Mouse (Mus musculus) macrophage (primary cell): ENCODE measurements at regions not wholly inside any gene's neighbourhood (a gene's known extent, or its start where the extent isn't known, plus 50 kb on each side); places are given as distances from the start of the nearest gene placed in this dataset.

Experiments used
- H3K27ac ChIP-seq: fragments of 350-480 bp; formaldehyde crosslinking; 2 replicates; pipeline ENCODE4 v1.9.0; 2021
- H3K36me3 ChIP-seq: fragments of 350-480 bp; formaldehyde crosslinking; 2 replicates; pipeline ENCODE4 v1.9.0; 2021; ENCODE audit errors: inconsistent target
- H3K4me3 ChIP-seq: fragments of 350-480 bp; formaldehyde crosslinking; 2 replicates; pipeline ENCODE4 v1.9.0; 2021; ENCODE audit errors: inconsistent target
- H3K79me2 ChIP-seq: fragments of 350-480 bp; formaldehyde crosslinking; 2 replicates; pipeline ENCODE4 v1.9.0; 2021; ENCODE audit errors: inconsistent target
- WGBS: methylation state at CpG from one replicate; pipeline ENCODE4 v1.1.7; 2026; ENCODE audit warnings: inconsistent platforms; ENCODE audit not compliant: missing documents; 5-methylcytosine and 5-hydroxymethylcytosine counted together

- Histone ChIP-seq H3K4me3 (no peak overlapping the region), H3K36me3 (no peaks in the 10 kb centered on the region), H3K79me2 (no peaks in the 10 kb centered on the region), H3K27ac (no peak overlapping the region)
- WGBS, result 81% methylated on average over 4 of the region's 4 CpGs
These were observed 109.4 kb upstream of the Igfbp7 start for GRCm38 (mm10) chr5:77517252-77517651.

- Histone ChIP-seq H3K4me3 (no peak overlapping the region), H3K27ac (no peak overlapping the region), H3K36me3 (no peaks in the 10 kb centered on the region), H3K79me2 (no peaks in the 10 kb centered on the region)
- WGBS, result 94% methylated on average over 6 of the region's 7 CpGs
These were observed 107.6 kb upstream of the Igfbp7 start for GRCm38 (mm10) chr5:77515448-77515847.

DNA sequence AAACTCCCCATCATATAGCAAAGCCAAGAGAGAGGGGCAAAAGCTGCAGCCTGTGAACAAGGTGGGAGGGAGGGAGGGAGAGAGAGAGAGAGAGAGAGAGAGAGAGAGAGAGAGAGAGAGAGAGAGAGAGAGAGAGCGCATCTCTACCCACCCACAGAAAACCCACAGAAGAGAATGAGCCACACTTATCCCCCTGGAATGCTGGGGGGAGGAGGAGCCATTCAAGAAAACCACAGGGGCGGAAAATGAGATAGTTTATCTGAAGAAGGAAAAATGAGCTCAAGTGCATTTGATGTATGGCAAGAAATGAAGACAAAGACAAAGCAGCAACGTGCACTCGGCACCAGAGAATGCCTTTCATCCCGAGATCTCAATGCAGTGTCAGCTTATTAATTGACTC, 94.8 kb upstream of the Igfbp7 start:
- 86% methylated on average over 4 of the region's 5 CpGs for WGBS
- Histone ChIP-seq H3K36me3 (no peaks in the 10 kb centered on the region), H3K27ac (no peak overlapping the region), H3K79me2 (no peaks in the 10 kb centered on the region), H3K4me3 (no peak overlapping the region)

DNA sequence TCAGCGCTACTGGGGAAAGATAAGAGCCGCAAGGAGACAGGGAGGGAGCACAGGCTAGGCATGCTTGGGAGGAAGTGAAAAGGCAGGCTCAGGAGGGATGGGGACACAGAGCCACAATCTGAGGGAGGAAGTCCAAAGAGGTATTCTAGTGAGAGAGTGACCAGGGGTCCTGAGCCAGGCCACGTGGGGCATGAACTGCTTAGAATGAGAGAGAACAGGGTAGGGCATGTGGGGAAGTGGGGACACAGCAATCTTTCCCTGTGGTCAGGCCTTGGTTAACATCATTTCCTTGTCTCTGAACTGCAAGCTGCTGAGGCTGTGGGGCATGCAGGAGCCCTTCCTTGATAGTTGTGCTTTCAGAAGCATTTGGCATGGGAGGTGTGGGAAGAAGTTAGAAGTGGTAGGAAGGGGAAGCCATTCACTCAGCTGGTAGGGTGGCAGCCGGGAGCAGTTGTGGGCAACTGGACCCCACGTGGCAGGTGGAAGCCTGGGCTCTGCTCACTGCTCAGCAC, 92.2 kb upstream of the Igfbp7 start:
- Histone ChIP-seq H3K27ac (no peak overlapping the region), H3K4me3 (no peak overlapping the region), H3K79me2 (no peaks in the 10 kb centered on the region), H3K36me3 (no peaks in the 10 kb centered on the region)
- WGBS, result 18% methylated on average over 5 of the region's 5 CpGs

- Histone ChIP-seq H3K36me3 (no peaks in the 10 kb centered on the region), H3K79me2 (no peaks in the 10 kb centered on the region), H3K4me3 (no peak overlapping the region), H3K27ac (no peak overlapping the region)
- 73% methylated on average over 1 of the region's 1 CpGs for WGBS
These were observed 86.8 kb upstream of the Igfbp7 start for GRCm38 (mm10) chr5:77494601-77495000.

DNA sequence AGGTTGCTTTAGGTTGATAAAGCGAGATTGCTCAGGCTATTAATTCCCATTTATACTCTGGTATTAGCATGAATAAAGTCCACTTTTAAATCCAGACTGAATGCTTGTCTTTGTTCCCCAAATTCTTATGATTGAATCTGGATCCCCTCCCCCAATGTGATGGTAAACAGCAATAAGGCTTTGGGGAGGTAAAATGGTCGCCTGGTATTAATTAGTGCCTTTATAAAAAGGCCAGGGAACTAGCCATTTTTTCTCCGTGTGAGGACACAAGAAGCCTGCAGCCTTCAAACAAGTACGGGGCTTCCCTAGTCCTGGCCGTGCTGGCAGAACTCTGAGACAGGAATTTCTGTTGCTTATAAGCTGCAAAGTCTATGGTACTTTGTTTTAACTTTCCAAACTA, 81.1 kb upstream of the Igfbp7 start:
- H3K79me2 ChIP-seq, result no peaks in the 10 kb centered on the region
- no peak overlapping the region for H3K4me3 ChIP-seq
- no peak overlapping the region for H3K27ac ChIP-seq
- WGBS, result 94% methylated on average over 5 of the region's 5 CpGs
- no peaks in the 10 kb centered on the region for H3K36me3 ChIP-seq

- H3K79me2 ChIP-seq, result no peaks in the 10 kb centered on the region
- no peaks in the 10 kb centered on the region for H3K36me3 ChIP-seq
- H3K4me3 ChIP-seq, result no peak overlapping the region
- WGBS, result 55% methylated on average over 18 of the region's 19 CpGs
- no peak overlapping the region for H3K27ac ChIP-seq
These were observed 80.3 kb upstream of the Igfbp7 start for GRCm38 (mm10) chr5:77487837-77488827.

DNA sequence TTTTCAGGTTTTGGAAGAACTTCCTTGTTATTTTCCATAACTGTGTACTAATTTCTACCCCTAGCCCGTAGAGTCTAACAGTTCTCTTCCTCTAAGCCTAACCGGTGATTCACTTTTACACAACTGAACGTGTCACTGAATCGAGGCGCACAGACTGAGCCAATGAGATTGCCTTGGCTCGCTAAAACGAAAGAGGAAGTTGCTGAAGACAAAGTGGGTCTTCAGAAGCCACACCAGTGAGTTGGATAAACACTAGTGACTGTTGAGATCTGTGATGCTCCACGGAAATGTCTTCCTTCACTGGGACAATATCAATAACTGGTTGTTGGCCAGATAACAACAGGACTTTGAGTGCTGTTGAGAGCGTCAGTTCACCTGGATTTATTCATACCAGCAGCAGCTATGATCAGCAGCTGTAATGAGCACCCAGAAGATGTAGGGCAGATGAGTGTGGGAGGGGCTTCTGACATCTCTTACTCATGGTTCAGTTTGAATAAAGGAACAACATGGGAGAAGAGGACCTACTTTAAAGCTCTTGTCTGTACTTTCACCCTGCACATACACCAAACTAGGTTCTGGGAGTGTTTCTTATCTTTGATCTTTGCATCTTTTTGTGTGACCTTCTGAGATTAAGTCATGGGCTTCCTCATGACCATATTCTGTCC, 75.3 kb upstream of the Igfbp7 start:
- H3K79me2 ChIP-seq, result no peaks in the 10 kb centered on the region
- H3K36me3 ChIP-seq, result no peaks in the 10 kb centered on the region
- 32% methylated on average over 9 of the region's 9 CpGs for WGBS
- no peak overlapping the region for H3K4me3 ChIP-seq
- H3K27ac ChIP-seq, result no peak overlapping the region

DNA sequence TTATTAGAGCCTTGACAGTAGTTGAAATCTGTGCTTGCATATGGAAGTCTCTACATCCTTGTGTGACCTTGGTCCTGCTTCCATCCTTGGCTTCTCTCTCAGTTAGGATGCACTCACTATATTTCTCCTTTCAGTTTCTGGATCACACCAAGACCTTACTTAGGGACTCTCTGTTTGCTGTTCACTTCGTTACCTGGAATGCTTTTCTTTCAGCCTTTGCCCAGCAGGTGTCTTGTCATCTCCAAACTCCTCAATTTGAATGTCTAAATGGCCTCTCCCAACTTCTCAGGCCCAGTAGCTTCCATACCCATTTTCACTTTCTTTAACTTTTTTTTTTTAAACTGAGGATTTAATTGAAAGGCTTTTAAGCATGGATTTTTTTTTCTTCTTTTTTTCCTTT, 74.0 kb upstream of the Igfbp7 start:
- Histone ChIP-seq H3K4me3 (no peak overlapping the region), H3K79me2 (no peaks in the 10 kb centered on the region), H3K36me3 (no peaks in the 10 kb centered on the region), H3K27ac (no peak overlapping the region)
- 77% methylated on average over 1 of the region's 1 CpGs for WGBS

- no peak overlapping the region for H3K4me3 ChIP-seq
- no peaks in the 10 kb centered on the region for H3K79me2 ChIP-seq
- H3K27ac ChIP-seq, result no peak overlapping the region
- 82% methylated on average over 9 of the region's 9 CpGs for WGBS
- no peaks in the 10 kb centered on the region for H3K36me3 ChIP-seq
These were observed 70.0 kb upstream of the Igfbp7 start for GRCm38 (mm10) chr5:77477794-77478193.

DNA sequence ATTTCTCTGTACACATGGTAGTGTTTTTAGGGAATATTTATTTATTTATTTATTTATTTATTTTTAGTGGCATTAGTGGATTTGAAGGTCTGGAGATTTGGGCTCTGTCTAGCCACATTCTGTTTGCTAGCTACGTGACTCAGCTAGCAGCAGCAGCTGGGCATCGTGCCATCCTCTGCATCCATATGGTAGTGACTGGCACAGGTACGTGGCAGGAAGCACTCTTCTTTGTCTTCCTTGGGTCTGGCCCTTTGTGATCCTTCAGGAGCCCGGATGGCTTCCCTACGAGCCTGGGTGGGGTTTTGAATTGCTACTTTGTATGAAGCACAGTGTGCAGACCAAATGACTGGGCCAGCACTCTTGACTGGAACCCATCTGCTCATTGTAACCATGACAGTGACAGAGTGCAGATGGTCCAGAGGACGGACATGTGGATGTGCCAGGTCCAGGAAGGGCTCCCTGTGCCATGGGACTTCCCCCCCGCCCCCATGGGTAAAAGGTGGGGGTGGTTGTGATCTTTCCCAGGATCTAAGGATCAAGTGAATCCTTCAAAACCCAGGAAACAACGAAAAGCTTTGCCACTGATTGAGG, 66.2 kb upstream of the Igfbp7 start:
- H3K4me3 ChIP-seq, result no peak overlapping the region
- H3K36me3 ChIP-seq, result no peaks in the 10 kb centered on the region
- 88% methylated on average over 8 of the region's 8 CpGs for WGBS
- H3K27ac ChIP-seq, result no peak overlapping the region
- H3K79me2 ChIP-seq, result no peaks in the 10 kb centered on the region

DNA sequence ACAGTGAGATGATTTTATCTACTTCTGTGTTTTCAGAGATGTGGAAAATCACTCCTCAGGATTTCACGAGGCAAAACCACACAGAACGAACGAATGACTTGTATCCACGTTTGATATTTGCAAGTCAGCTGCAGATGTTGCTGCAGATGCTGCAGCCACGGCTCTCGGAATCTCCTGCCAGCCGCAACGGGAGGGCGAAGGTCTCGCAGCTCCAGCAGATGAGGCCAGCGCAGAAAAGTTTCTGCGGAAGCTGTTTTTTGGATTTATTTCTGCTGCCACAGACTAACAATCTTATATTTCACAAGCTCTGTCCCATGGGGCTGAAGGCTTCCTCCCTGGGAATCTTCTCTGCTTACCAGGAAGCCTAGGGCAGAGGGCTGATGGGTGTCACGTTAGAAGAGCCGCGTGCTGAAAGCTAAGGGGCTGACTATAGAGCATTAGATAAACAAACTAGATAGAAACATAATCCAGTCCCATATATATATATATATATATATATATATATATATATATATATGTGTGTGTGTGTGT, 61.5 kb upstream of the Igfbp7 start:
- Histone ChIP-seq H3K79me2 (no peaks in the 10 kb centered on the region), H3K4me3 (no peak overlapping the region), H3K27ac (no peak overlapping the region), H3K36me3 (no peaks in the 10 kb centered on the region)
- WGBS, result 89% methylated on average over 14 of the region's 15 CpGs

- H3K79me2 ChIP-seq, result no peaks in the 10 kb centered on the region
- H3K27ac ChIP-seq, result no peak overlapping the region
- H3K36me3 ChIP-seq, result no peaks in the 10 kb centered on the region
- WGBS, result 42% methylated on average over 15 of the region's 15 CpGs
- no peak overlapping the region for H3K4me3 ChIP-seq
These were observed 60.6 kb upstream of the Igfbp7 start for GRCm38 (mm10) chr5:77468467-77468866.

GRCm38 (mm10) chr5:77464851-77465548, 57.2 kb upstream of the Igfbp7 start:
- Histone ChIP-seq H3K4me3 (no peak overlapping the region), H3K27ac (no peak overlapping the region), H3K79me2 (no peaks in the 10 kb centered on the region), H3K36me3 (no peaks in the 10 kb centered on the region)
- WGBS, result 62% methylated on average over 19 of the region's 19 CpGs
